26 mouse cellular contexts compared by ENCODE assay signal in genomic region chr2:154522334-154522733, GRCm38 (mm10). TPM values are rescaled to one million over a fixed set of nuclear protein-coding genes. Genes with fewer than 3 reads are reported as not detected.
DNase-seq lines count a peak whose midpoint lies in the region; ATAC-seq and TF ChIP-seq lines count a peak whose summit lies in the region.
"Had no signal": no experiment of that assay in that cellular context is flagged by ENCODE, and none has a peak within 500 bp of the region (broad histone marks: within the 10 kb centered on the region; RNA-seq: fewer than 3 reads in every experiment).

No protein-coding gene starts in this region.

- TF ChIP-seq RAD21 in MEL (IDR thresholded peaks at IDR 0.05; ENCODE audit: low read depth, low read length): no peak

- H3K9ac ChIP-seq in MEL (ENCODE audit: control insufficient read depth, low read depth, low read length, poor library complexity, severe bottlenecking): no peak overlapping the region
- H3K9ac ChIP-seq: embryonic facial prominence, embryonic 12.5 days; forebrain, embryonic 12.5 days had no signal

- no peaks in the 10 kb centered on the region for H3K9me3 ChIP-seq in MEL (replicated peaks; ENCODE audit: insufficient read depth, low read length)
- H3K9me3 ChIP-seq in forebrain, embryonic 10.5 days: no peaks in the 10 kb centered on the region
- H3K9me3 ChIP-seq: embryonic facial prominence, embryonic 10.5 days; embryonic facial prominence, embryonic 12.5 days; forebrain, embryonic 12.5 days; G1E had no signal

- peak; percentile 53 to 62; a peak in 3 of 4 replicates for TF ChIP-seq EP300 in MEL (IDR thresholded peaks at IDR 0.05; ENCODE audit: low read depth in 1 of 2, low read length in 2 of 2)

- H3K36me3 ChIP-seq in MEL (ENCODE audit: control insufficient read depth in 1 of 2, insufficient read depth in 2 of 2, low read length in 2 of 2): peaks cover 2 to 19% of the 10 kb centered on the region in 2 experiments
- peaks cover 91% of the 10 kb centered on the region for H3K36me3 ChIP-seq in forebrain, embryonic 10.5 days (replicated peaks)

- 93% methylated on average over 5 of the region's 5 CpGs for WGBS in forebrain, embryonic 10.5 days

- H3K79me2 ChIP-seq in MEL (ENCODE audit: control insufficient read depth, insufficient read depth, low read length, poor library complexity): no peaks in the 10 kb centered on the region

- ATAC-seq in megakaryocyte progenitor cell, adult 5-6 weeks (replicated peaks; ENCODE audit: poor library complexity): 0 out of 2 replicates have a peak, but pooled peaks have one; percentile 9
- ATAC-seq: CD4-positive, CD25-positive, alpha-beta regulatory T cell, adult 4 months; forebrain, embryonic 14.5 days; forebrain, embryonic 16.5 days had no signal

- TF ChIP-seq CTCF in MEL (IDR thresholded peaks at IDR 0.05 in 2 of 3, conservative IDR thresholded peaks at IDR 0.05 in 1 of 3; ENCODE audit: control insufficient read depth in 1 of 3, insufficient read depth in 1 of 3, low read depth in 2 of 3, low read length in 3 of 3, poor library complexity in 1 of 3, severe bottlenecking in 1 of 3): no peak

- no peak overlapping the region for H3K4me3 ChIP-seq in MEL (ENCODE audit: control insufficient read depth in 1 of 2, insufficient read depth in 1 of 2, low read depth in 2 of 2, low read length in 2 of 2)
- H3K4me3 ChIP-seq in forebrain, embryonic 10.5 days: no peak overlapping the region
- H3K4me3 ChIP-seq: embryonic facial prominence, embryonic 10.5 days; embryonic facial prominence, embryonic 12.5 days; forebrain, embryonic 12.5 days had no signal

- H3K4me1 ChIP-seq in MEL (ENCODE audit: control insufficient read depth in 1 of 2, insufficient read depth in 2 of 2, low read length in 2 of 2): peaks cover 4 to 14% of the 10 kb centered on the region in 2 experiments
- H3K4me1 ChIP-seq in forebrain, embryonic 10.5 days: no peaks in the 10 kb centered on the region
- H3K4me1 ChIP-seq: embryonic facial prominence, embryonic 10.5 days; embryonic facial prominence, embryonic 12.5 days; forebrain, embryonic 12.5 days had no signal

- H3K27me3 ChIP-seq in MEL (ENCODE audit: control insufficient read depth in 1 of 2, insufficient read depth in 2 of 2, low read length in 2 of 2): no peaks in the 10 kb centered on the region
- H3K27me3 ChIP-seq in forebrain, embryonic 10.5 days (ENCODE audit: poor library complexity, severe bottlenecking): no peaks in the 10 kb centered on the region
- H3K27me3 ChIP-seq: CH12.LX; embryonic facial prominence, embryonic 12.5 days; forebrain, embryonic 12.5 days had no signal

- peak; percentile 75 for DNase-seq in 416B (ENCODE audit: low read depth)
- peak; percentile 35 for DNase-seq in MEL (ENCODE audit: low read depth, low spot score)
- DNase-seq in kidney, adult 18-20 months: no peak
- DNase-seq in forebrain, embryonic 10.5 days (ENCODE audit: extremely low spot score, low spot score): no peak
- DNase-seq: adrenal gland, adult 2 months; adrenal gland, postnatal 10 days; adrenal gland, postnatal 25 days; B cell, adult 2 months; cerebellum, adult 11 months; cerebellum, adult 18-20 months; cerebellum, adult 8-10 months; cerebellum, adult 9-11 months; cerebellum, postnatal 14 days; cerebellum, postnatal 36 days had no signal

- peak overlapping the region; percentile 56 for H3K27ac ChIP-seq in MEL (ENCODE audit: control insufficient read depth, low read depth, low read length)
- H3K27ac ChIP-seq in forebrain, embryonic 10.5 days: no peak overlapping the region
- H3K27ac ChIP-seq: embryonic facial prominence, embryonic 10.5 days; embryonic facial prominence, embryonic 12.5 days; forebrain, embryonic 12.5 days had no signal

- TF ChIP-seq POLR2A in MEL (IDR thresholded peaks at IDR 0.05; ENCODE audit: control insufficient read depth in 1 of 2, insufficient read depth in 1 of 2, low read depth in 1 of 2, low read length in 2 of 2, poor library complexity in 1 of 2): no peak

TF ChIP-seq in MEL, 35 proteins besides CTCF, POLR2A, EP300 and RAD21:
- TF ChIP-seq ZMIZ1 (IDR thresholded peaks at IDR 0.05; ENCODE audit: low read depth, low read length): no peak
- 0 out of 2 replicates have a peak, but pooled peaks have one; percentile 13 for TF ChIP-seq MYB (IDR thresholded peaks at IDR 0.05; ENCODE audit: low read depth, low read length)
- no peak for TF ChIP-seq USF1 (IDR thresholded peaks at IDR 0.05; ENCODE audit: low read depth, low read length)
- TF ChIP-seq SIN3A (IDR thresholded peaks at IDR 0.05; ENCODE audit: low read length): no peak
- no peak for TF ChIP-seq CHD1 (IDR thresholded peaks at IDR 0.05; ENCODE audit: low read depth, low read length)
- TF ChIP-seq MAX (IDR thresholded peaks at IDR 0.05; ENCODE audit: low read length): no peak
- no peak for TF ChIP-seq POLR2AphosphoS2 (IDR thresholded peaks at IDR 0.05; ENCODE audit: low read length)
- TF ChIP-seq ETS1 (IDR thresholded peaks at IDR 0.05; ENCODE audit: low read depth, low read length): 0 out of 2 replicates have a peak, but pooled peaks have one; percentile 33
- TF ChIP-seq GATA1 (IDR thresholded peaks at IDR 0.05; ENCODE audit: low read depth, low read length): 0 out of 2 replicates have a peak, but pooled peaks have one; percentile 17
- peak; percentile 41 for TF ChIP-seq TAL1 (IDR thresholded peaks at IDR 0.05; ENCODE audit: low read length)

RNA-seq across cellular contexts. Expression of gene 1700003F12Rik, which starts 24.6 kb away (rescaled TPM):
- 0.26 and 0.42 TPM in 2 replicates for total RNA-seq in MEL (2012; rRNA removed)
- polyA plus RNA-seq in MEL (2012; ENCODE audit: insufficient read depth in 1 of 2, insufficient read length in 2 of 2, low read depth in 1 of 2, low replicate concordance in 2 of 2, missing spikeins in 1 of 2): under 1 TPM in 1 of 2 experiments, not detected in 1; 0.72 TPM
- not detected in 2 replicates for total RNA-seq in megakaryocyte progenitor cell, adult 5-6 weeks (2015)
- total RNA-seq in megakaryocyte progenitor cell, adult 5-6 weeks (2017): not detected in 2 replicates
- 4.2 and 4.7 TPM in 2 replicates for polyA plus RNA-seq in forebrain, embryonic 10.5 days (2016; fragmentation: Nextera tagmentation; extraction: Ambion mirVana)
- total RNA-seq: adrenal gland, adult 2 months; adrenal gland, postnatal 25 days; G1E had no signal
- polyA plus RNA-seq: CD4-positive, CD25-positive, alpha-beta regulatory T cell, adult 4 months; G1E had no signal

RNA-seq across cellular contexts. Expression of gene Actl10, which starts 29.2 kb away (rescaled TPM):
- 0.13 and 0.35 TPM in 2 replicates for total RNA-seq in MEL (2012; rRNA removed)
- under 1 TPM in 1 of 2 experiments, not detected in 1; 0.79 TPM for polyA plus RNA-seq in MEL (2012; ENCODE audit: insufficient read depth in 1 of 2, insufficient read length in 2 of 2, low read depth in 1 of 2, low replicate concordance in 2 of 2, missing spikeins in 1 of 2)
- not detected in 2 replicates for total RNA-seq in megakaryocyte progenitor cell, adult 5-6 weeks (2015)
- 0.27 TPM in 1 of 2 replicates, not detected in the other for total RNA-seq in megakaryocyte progenitor cell, adult 5-6 weeks (2017)
- polyA plus RNA-seq in forebrain, embryonic 10.5 days (2016; fragmentation: Nextera tagmentation; extraction: Ambion mirVana): 0.43 and 0.55 TPM in 2 replicates
- total RNA-seq: adrenal gland, adult 2 months; adrenal gland, postnatal 10 days had no signal
- polyA plus RNA-seq: adrenal gland, adult 2 months; CD4-positive, CD25-positive, alpha-beta regulatory T cell, adult 4 months; cortical plate, adult 2 months; embryonic facial prominence, embryonic 14.5 days; frontal cortex, adult 2 months; G1E had no signal

RNA-seq across cellular contexts. Expression of gene Necab3, which starts 36.4 kb away (rescaled TPM):
- 3.8 and 4.0 TPM in 2 replicates for total RNA-seq in MEL (2012; rRNA removed)
- 10 to 100 TPM in 1 of 2 experiments, not detected in 1; 12.1 TPM for polyA plus RNA-seq in MEL (2012; ENCODE audit: insufficient read depth in 1 of 2, insufficient read length in 2 of 2, low read depth in 1 of 2, low replicate concordance in 2 of 2, missing spikeins in 1 of 2)
- 1.4 and 3.9 TPM in 2 replicates for total RNA-seq in megakaryocyte progenitor cell, adult 5-6 weeks (2015)
- 1.3 and 1.7 TPM in 2 replicates for total RNA-seq in megakaryocyte progenitor cell, adult 5-6 weeks (2017)
- 3.6 and 3.9 TPM in 2 replicates for polyA plus RNA-seq in forebrain, embryonic 10.5 days (2016; fragmentation: Nextera tagmentation; extraction: Ambion mirVana)

RNA-seq across cellular contexts. Expression of gene E2f1, which starts 47.4 kb away (rescaled TPM):
- 14.8 and 17.4 TPM in 2 replicates for total RNA-seq in MEL (2012; rRNA removed)
- 10 to 100 TPM in 1 of 2 experiments, not detected in 1; 41.6 TPM for polyA plus RNA-seq in MEL (2012; ENCODE audit: insufficient read depth in 1 of 2, insufficient read length in 2 of 2, low read depth in 1 of 2, low replicate concordance in 2 of 2, missing spikeins in 1 of 2)
- 21.2 and 23.7 TPM in 2 replicates for total RNA-seq in megakaryocyte progenitor cell, adult 5-6 weeks (2015)
- 14.1 and 14.2 TPM in 2 replicates for total RNA-seq in megakaryocyte progenitor cell, adult 5-6 weeks (2017)
- polyA plus RNA-seq in forebrain, embryonic 10.5 days (2016; fragmentation: Nextera tagmentation; extraction: Ambion mirVana): 27.8 and 28.6 TPM in 2 replicates

Comparison
In these comparisons a context has a peak if more than half of its experiments do, and no peak if none do; other contexts are left out.
1. DNase-seq: peak in 416B (single experiment) and MEL (single experiment); none in kidney, adult 18-20 months (single experiment) and forebrain, embryonic 10.5 days (single experiment).